Mouse (Mus musculus) brain, embryonic 18.5 days (tissue): ENCODE measurements at regions not wholly inside any gene's neighbourhood (a gene's known extent, or its start where the extent isn't known, plus 50 kb on each side); places are given as distances from the start of the nearest gene placed in this dataset.

ENCODE experiments used
- DNase-seq: peaks from one replicate; pipeline ENCODE4 v3.0.0-alpha.2; 2012; ENCODE audit warnings: low read depth, low spot score

GRCm38 (mm10) chr14:17347286-17347685, 312.8 kb upstream of the Thrb start:
- DNase-seq = no peak

- no peak for DNase-seq
These were observed 307.6 kb upstream of the Thrb start for GRCm38 (mm10) chr14:17352324-17353037.

- no peak for DNase-seq
These were observed 298.2 kb upstream of the Thrb start for GRCm38 (mm10) chr14:17361910-17362309.

- peak; percentile 47 for DNase-seq
These were observed 257.1 kb upstream of the Thrb start for GRCm38 (mm10) chr14:17402751-17403479.

GRCm38 (mm10) chr14:17405551-17406336, 254.3 kb upstream of the Thrb start:
- DNase-seq = no peak

- DNase-seq = no peak
These were observed 253.2 kb upstream of the Thrb start for GRCm38 (mm10) chr14:17406879-17407278.

GRCm38 (mm10) chr14:17408343-17408742, 251.7 kb upstream of the Thrb start:
- DNase-seq = no peak

GRCm38 (mm10) chr14:17408813-17409212, 251.2 kb upstream of the Thrb start:
- DNase-seq = no peak

GRCm38 (mm10) chr14:17409497-17409896, 250.6 kb upstream of the Thrb start:
- no peak for DNase-seq

GRCm38 (mm10) chr14:17410752-17411151, 249.3 kb upstream of the Thrb start:
- DNase-seq = no peak

- no peak for DNase-seq
These were observed 248.8 kb upstream of the Thrb start for GRCm38 (mm10) chr14:17411299-17411698.

GRCm38 (mm10) chr14:17414246-17414888, 245.7 kb upstream of the Thrb start:
- no peak for DNase-seq

GRCm38 (mm10) chr14:17427751-17428150, 232.3 kb upstream of the Thrb start:
- no peak for DNase-seq

- no peak for DNase-seq
These were observed 230.9 kb upstream of the Thrb start for GRCm38 (mm10) chr14:17429157-17429556.

- no peak for DNase-seq
These were observed 226.7 kb upstream of the Thrb start for GRCm38 (mm10) chr14:17433346-17433745.

GRCm38 (mm10) chr14:17457946-17458345, 202.1 kb upstream of the Thrb start:
- no peak for DNase-seq

- DNase-seq = no peak
These were observed 181.1 kb upstream of the Thrb start for GRCm38 (mm10) chr14:17478963-17479362.

GRCm38 (mm10) chr14:17484866-17485265, 175.2 kb upstream of the Thrb start:
- no peak for DNase-seq

GRCm38 (mm10) chr14:17513756-17514155, 146.3 kb upstream of the Thrb start:
- DNase-seq = no peak

GRCm38 (mm10) chr14:17522696-17523095, 137.4 kb upstream of the Thrb start:
- DNase-seq = no peak

GRCm38 (mm10) chr14:17523916-17524315, 136.1 kb upstream of the Thrb start:
- no peak for DNase-seq

- no peak for DNase-seq
These were observed 120.7 kb upstream of the Thrb start for GRCm38 (mm10) chr14:17539322-17539721.
